Mouse (Mus musculus) T-helper 2 cell (primary cell): ENCODE results near the gene Tmem132c.

Experiments used
- in situ Hi-C: fragments of 300-600 bp; cut with MboI, MseI; formaldehyde crosslinking; loops from one replicate; pipeline ENCODE4 v1.15.1; 2025; ENCODE audit warnings: high pct_unique_total_duplicates

The Tmem132c gene

DNA sequence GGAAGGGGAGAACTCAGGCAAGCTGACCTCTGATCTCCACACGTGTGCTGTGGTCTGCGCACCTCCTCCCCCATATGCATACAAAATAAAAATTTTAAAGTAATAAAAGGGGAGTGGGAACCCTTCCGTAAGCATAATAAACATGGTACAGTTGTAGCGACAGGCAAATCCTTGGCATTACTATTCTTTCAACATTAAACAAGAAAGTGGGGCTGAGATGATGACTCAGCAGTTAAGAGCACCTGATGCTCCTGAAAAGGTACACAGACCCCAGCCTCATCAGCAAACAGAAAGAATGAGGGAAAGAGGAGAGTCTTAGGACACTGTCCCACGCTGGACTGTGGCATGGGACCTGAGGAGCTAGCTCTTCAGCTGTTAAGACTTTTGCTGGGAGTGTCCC, 361.4 kb downstream of the Tmem132c start:
- in situ Hi-C loops: loop anchor here (25.0 kb wide), 1 partner anchor 1409 kb away; the partner anchor contains the start of genes Ran and Stx2

- in situ Hi-C loops: loop anchor here (25.0 kb wide), 1 partner anchor 1405 kb away; the partner anchor contains the start of genes Ran and Stx2
These were observed 365.9 kb downstream of the Tmem132c start for GRCm38 (mm10) chr5:127607507-127607906.

GRCm38 (mm10) chr5:127609191-127609714, 367.6 kb downstream of the Tmem132c start:
- in situ Hi-C loops: loop anchor here (25.0 kb wide), 1 partner anchor 1403 kb away; the partner anchor contains the start of genes Ran and Stx2

GRCm38 (mm10) chr5:127610787-127611509, 369.3 kb downstream of the Tmem132c start:
- in situ Hi-C loops: loop anchor here (25.0 kb wide), 1 partner anchor 1401 kb away; the partner anchor contains the start of genes Ran and Stx2

DNA sequence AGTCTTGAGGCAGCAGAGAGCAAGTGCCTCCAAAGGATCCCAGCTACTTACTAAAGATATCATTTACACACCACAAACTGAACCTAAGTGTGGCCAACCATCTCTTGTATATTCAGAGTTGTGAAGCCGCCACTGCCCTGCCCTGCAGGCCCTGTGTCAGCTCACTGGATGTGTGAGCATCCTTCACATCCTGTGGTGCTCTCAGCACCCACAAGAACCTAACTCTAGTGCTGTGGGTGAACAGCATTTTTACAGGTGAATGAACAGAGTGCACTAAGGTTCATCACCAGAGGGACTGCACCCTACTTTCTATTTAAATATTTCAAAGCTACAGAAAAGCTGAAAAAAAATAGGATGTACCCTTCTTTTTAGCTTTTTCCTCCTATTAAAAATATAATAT, 370.3 kb downstream of the Tmem132c start:
- in situ Hi-C loops: loop anchor here (25.0 kb wide), 1 partner anchor 1400 kb away; the partner anchor contains the start of genes Ran and Stx2

DNA sequence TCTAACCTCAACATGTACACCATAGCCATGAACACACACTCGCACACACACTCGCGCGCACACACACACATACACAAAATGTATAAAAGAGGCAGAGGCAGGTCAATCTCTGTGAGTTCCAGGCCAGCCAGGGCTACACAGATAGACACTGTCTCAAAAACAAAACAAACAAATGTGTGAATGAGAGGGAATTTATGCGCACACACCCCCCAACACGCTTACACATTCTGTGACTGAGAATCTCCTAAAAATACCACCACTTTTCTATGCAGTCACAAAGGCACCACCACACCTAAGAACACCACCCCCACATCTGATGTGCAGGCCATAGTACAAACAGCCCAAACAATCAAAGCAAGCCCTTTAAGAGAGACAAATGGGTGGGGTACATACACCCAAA, 370.8 kb downstream of the Tmem132c start:
- in situ Hi-C loops: loop anchor here (25.0 kb wide), 1 partner anchor 1400 kb away; the partner anchor contains the start of genes Ran and Stx2
